Mouse (Mus musculus): ENCODE results near the gene Tdrd6. TPM values are rescaled to one million over a fixed set of nuclear protein-coding genes. Genes with fewer than 3 reads are reported as not detected.

Tdrd6 gene
- total RNA-seq, 4 experiments from 2014 or later, result not detected

GRCm38 (mm10) chr17:43619156-43619555, 10.9 kb downstream of the Tdrd6 start:
- no peak for DNase-seq (ENCODE audit: low spot score in 2 of 2)

DNA sequence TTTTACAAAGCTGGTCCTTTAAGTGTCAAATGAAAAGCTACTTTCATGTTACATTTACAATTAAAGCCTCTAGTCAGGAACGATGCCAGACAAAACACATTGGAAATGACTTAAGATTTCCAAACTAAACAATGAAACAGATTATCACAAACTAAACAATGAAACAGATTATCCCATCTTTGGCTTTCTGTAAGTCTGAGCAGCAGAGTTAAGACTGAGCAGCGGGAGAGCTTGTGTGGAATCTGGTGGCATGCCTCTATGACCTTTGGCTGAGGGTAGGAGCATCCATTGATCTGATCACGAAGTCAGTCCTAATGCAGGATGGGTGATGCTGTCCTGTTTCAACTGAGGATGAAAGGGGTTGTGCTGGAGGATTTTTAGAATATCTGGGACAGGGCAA, 17.9 kb downstream of the Tdrd6 start:
- no peak for DNase-seq (ENCODE audit: low spot score in 2 of 2)

DNA sequence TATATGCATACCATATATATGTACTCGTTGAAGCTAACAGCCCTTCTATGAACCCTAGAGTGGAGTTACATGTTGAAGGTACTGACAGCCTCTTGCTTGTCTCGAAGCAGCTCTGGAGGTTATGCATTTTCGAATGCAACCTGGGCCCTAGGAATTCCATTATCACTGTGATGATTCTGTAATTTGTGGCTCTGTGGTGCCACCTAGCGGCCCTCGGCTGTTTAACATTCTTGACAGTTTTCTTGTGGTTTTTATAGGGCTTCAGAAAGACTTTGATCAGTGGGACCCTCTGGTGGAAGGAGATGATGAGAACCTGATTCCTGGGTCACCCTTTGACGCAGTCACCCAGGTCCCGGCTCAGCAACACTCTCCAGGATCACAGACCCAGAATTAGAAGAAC, 18.5 kb downstream of the Tdrd6 start:
- DNase-seq (ENCODE audit: low spot score in 2 of 2), result peak; percentile 8 to 9

DNA sequence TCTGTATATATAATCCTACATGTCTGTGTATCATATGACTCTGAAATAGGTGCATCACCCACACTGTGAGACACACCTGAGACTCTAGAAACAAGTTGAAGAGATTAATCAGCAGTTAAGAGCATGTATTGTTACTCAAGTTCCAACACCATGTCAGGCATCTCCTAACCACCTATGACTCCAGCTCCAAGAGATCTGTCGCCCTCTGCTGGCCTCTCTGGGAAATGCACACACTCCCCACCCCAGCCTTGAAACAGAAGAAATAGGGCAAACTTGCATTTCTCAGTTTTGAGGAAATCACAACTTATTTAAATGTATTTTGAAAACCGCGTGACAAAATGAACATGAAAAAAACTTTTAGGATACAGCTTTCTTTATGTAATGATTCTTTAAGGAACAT, 23.4 kb downstream of the Tdrd6 start:
- DNase-seq (ENCODE audit: low spot score in 2 of 2), result peak; percentile 48 to 57

DNA sequence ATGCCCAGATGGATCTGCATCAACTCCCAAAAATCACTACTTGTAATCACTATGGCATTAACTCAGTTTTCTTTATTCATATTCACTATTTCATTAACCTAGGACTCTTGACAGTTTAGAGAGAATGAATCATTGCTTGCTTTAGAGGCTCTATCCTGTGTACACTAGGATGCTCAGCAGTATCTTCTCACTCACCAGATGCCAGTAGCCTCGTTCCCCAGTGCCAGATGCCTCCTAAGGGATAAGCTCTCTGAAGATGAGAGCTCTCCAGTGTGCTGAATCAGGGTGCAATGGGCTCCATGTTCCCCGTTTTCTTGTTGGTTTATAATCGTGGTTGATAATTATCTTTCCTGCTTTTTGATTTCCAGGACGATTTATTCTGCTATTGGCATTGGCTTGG, 31.4 kb downstream of the Tdrd6 start:
- no peak for DNase-seq (ENCODE audit: low spot score in 2 of 2)

GRCm38 (mm10) chr17:43597742-43598141, 32.4 kb downstream of the Tdrd6 start:
- DNase-seq (ENCODE audit: low spot score in 2 of 2), result no peak

GRCm38 (mm10) chr17:43592296-43593291, 37.5 kb downstream of the Tdrd6 start:
- no peak for DNase-seq (ENCODE audit: low spot score in 2 of 2)

DNA sequence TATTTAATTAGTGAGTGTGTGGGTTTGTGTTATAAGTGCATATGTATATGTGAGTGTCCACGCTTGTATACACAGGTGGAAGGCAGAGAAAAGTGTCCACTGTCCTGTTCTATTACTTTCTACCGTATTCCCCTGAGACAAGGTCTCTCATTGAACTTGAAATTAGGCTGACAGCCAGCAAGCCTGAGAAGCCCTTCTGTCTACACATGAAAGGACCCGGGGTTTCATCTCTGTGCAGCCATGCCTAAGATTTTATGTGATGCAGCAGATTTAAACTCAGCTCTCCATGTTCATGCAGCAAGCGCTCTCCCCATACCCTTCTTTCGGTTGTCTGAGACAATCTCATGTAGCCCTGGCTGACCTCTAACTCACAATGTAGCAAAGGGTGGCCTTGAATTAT, 39.6 kb downstream of the Tdrd6 start:
- no peak for DNase-seq (ENCODE audit: low spot score in 2 of 2)

DNA sequence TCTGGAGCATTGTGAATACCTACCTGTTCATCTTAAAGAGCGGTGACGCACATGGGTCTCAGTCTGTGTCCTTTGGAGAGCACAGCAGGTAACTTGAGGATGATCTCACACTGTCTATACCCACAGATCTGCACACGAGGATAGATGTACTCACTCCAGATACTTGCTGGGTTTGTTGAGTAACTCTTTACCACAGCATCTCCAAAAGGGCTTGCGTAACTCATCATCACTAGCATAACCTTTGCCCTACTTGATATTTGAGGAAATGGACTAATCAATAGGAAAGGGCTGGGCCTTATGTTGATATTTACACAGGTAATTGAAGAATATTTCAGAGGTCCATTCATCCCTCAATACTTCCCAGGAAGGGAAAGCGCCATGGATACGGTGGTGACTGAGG, 40.3 kb downstream of the Tdrd6 start:
- no peak for DNase-seq (ENCODE audit: low spot score in 2 of 2)

DNA sequence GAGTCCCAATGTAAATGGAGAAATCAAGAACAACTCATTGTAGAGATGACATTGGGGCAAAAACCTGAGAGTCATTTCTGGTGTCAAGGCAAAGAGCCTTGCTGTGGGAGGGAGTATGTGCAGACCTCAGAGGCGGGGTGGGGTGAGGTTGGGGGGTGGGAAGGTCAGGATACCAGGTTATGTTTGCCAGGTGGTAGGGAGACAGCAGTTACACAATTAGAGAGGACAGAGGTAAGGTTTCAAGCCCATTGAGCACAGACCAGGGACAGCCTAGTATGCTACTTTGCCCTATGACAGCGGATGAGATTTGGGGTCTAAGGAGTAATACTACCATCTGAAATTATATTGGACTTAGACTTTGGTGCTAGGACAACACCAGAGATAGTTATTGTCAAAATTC, 42.8 kb downstream of the Tdrd6 start:
- DNase-seq (ENCODE audit: low spot score in 2 of 2), result no peak

DNA sequence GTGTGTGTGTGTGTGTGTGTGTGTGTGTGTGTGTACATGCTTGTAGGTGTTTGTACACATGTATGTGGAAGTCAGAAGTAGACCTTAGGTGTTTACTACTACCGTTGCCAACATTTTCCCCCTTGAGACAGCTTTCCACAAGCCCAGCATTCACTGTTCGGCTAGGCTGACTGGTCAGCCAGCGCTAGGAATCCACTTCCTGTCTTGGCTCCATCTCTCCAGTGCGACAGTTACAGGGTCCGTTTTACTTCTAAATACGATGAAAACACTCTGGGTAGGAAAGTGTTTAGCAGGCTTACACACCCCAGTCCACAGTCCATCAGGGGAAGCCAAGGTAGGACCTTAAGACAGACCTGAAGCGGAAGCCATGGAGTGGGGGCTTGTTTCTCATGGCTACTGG, 45.3 kb downstream of the Tdrd6 start:
- no peak for DNase-seq (ENCODE audit: low spot score in 2 of 2)

DNA sequence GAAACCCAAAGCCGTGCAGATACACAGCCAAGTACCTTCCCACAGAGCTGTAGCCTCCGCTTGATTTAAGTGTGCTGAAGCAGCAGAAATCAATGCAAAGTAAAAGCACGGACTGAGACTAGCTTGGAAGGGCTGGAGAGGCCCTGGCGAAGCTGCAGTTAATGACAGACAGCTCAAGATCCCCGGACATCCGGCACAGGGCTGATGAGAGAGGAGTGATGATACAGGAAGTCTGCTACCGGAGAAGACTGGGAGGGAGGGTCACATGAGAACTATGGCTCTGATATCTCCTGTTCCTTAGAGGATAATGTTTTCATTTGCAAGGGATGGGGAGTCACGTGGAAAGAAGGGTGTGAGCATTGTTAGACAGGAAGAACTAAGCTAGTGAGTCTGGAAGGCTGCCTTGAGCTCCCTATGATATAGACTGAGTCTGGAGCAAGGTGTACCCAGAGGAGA, 49.1 kb downstream of the Tdrd6 start:
- peak; percentile 20 to 31 for DNase-seq (ENCODE audit: low spot score in 2 of 2)

GRCm38 (mm10) chr17:43580456-43580855, 49.6 kb downstream of the Tdrd6 start:
- DNase-seq (ENCODE audit: low spot score in 2 of 2), result no peak

DNA sequence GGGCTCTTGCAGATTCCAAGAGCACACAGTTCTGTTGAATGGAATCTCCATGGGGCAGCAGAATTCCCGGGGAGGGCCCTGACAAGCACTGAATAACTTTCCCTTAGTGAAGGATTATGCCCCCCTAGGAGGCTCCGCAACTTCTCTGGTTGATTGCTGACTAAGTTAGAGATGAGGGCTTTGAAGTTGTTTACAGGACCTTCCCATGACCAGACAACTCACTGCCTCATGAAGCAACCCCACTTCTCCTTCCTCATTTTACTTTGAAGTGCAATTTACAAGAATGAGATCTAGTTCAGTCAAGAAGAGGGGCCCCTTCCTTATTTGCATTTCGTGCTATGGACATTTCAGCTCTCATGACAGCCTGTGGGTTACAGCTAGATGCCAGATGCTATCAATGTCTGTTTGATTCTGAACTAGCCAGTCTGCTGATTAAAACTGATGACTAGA, 56.5 kb downstream of the Tdrd6 start:
- no peak for DNase-seq (ENCODE audit: low spot score in 2 of 2)

GRCm38 (mm10) chr17:43569287-43569686, 60.8 kb downstream of the Tdrd6 start:
- DNase-seq (ENCODE audit: low spot score in 2 of 2), result peak in 1 of 2 experiments; percentile 17

DNA sequence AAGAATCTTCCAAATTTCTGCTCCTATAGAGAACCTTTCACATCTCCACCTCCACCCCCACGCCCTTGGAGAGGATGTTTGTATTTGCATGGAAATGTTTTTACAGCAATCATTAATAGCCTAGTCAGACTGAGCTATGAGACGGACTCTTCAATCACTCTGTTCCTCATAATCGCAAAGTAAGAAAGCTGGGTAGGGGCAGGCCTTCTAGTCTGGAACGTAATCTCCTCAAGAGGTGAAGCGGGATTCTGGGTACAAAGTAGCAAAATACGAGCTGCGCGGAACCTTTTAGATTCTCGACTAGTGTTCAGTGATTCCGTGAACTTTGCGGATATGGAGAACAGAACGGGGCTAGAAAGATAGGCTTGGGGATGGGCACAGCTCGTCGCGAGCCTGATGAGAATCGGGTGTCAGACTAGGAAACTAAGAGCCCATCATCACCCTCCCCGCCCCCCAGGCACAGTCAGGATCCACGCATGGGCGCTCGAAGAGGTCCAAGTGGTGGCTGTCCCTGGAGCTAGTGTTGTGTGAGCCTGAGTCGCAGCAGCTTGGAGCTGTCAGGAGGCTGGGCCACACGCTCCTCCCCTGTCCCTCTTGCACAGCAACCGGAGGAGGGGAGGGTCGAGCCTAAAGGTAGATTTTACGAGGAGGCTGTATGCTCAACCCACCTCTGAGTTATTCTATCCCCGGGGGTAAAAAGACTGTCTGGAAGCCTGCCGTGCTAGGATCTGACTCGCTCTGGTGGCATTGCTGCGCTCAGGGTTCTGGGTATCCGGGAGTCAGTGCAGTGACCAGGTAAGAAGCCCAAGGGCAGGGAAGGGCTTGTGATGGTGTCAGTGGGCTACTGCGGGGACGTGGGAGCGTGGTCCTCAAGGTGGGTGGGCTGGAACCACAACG, 61.9 kb downstream of the Tdrd6 start, which contains the start of gene Pla2g7:
Pla2g7 (plus strand) TSS at position 107 of the 897 bp plus-strand sequence.
- peak; percentile 6 to 18 for DNase-seq (ENCODE audit: low spot score in 2 of 2)

- no peak for DNase-seq (ENCODE audit: low spot score in 2 of 2)
Observed at GRCm38 (mm10) chr17:43567593-43567991, 62.5 kb downstream of the Tdrd6 start.

Other genes starting within 250 kb of the Tdrd6 start
- not detected for gene Mep1a, start 127.5 kb downstream of the Tdrd6 start, total RNA-seq (2022)
- gene Ankrd66, start 86.7 kb downstream of the Tdrd6 start, total RNA-seq (2022), result not detected
- 10 to 100 TPM; 48.9 to 85.9 (median 58.6) TPM for gene Pla2g7, start 62.2 kb downstream of the Tdrd6 start, total RNA-seq (2022)
- 1 to 10 TPM; 4.7 to 5.8 (median 5.1) TPM for gene Slc25a27, start 36.9 kb upstream of the Tdrd6 start, total RNA-seq (2022)
- gene Cyp39a1, start 37.1 kb upstream of the Tdrd6 start, total RNA-seq (2022), result 1 to 10 TPM; 2.7 to 3.5 (median 2.8) TPM
- gene Rcan2, start 171.1 kb upstream of the Tdrd6 start, total RNA-seq (2022), result 10 to 100 TPM; 40.1 to 55.7 (median 44.0) TPM

Measured in gastrocnemius, adult 8-10 months (tissue).